Mouse (Mus musculus): ENCODE results near the gene Gkn1. TPM values are rescaled to one million over a fixed set of nuclear protein-coding genes. Genes with fewer than 3 reads are reported as not detected.

Gkn1 gene
- polyA plus RNA-seq (2021; fragmentation: Nextera tagmentation): 0.16 and 0.18 TPM in 2 replicates
- long read RNA-seq, experiment 1: 0 reads
- long read RNA-seq, experiment 2, partial matches to known transcripts: 0 of 1 reads
- long read RNA-seq, experiment 2, other reads (novel, unspliced or antisense): 0 of 1 reads

DNA sequence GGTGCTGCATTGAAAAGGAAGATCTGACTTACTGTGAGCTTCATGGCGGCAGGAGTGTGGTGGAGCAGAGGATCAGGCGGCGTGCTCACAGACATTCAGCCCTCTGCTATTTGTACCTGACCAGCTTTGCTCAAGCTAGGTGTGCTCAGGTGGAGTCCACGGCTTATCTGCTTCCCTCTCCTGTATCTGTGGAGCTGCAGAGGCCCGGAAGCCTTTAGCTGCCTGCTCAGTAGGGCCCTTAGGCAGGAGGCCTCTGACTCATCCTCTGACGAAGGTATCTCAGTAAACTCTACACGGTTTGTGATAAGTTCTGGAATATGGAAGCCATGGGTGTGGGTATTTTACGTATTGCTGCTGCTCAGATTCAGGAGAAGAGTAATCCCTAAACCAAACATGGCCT is at the start of gene Gkn1:
TSS of gene Gkn1 (minus strand) at position 114 of the 400 bp plus-strand sequence.

DNA sequence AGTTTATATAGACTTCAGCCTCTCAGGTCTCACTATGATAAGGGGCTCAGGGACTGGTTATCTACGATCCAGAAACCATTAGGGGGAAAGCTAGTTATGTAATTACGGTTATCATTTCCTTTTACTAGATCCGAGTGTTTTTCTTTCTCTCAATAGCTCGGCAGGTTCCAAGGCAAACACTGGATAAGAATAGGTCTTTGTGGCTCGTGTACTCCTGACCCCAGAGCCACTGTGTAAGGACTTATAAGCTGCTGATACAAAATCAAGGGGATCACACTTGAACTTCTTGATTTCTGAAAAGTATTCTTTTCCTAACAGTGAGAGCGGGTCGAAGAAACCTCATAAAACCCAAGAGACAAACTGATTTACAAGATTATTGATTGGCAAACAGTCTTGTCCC is 38.1 kb upstream of the Gkn1 start, which contains the start of gene Gkn3:
TSS of gene Gkn3 (minus strand) at position 59 of the 400 bp plus-strand sequence.

DNA sequence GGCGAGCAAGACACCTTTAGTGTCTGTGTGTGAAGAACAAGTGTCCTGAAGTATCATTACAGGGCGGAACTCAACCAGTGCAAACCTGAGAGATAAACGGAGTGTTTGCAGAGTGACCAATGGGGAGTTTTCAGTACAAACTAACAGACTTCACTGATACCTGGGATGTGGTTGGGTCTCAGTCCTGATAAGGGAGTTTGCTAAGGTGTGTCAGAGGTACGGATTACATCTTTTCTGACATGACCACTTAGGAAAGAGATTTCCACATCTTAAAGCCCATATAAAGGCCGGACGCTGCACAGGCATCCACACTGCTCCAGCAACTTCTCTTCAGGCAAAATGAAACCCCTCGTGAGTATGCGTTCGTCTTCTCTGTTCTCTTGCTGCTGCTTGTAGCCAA is 22.3 kb upstream of the Gkn1 start, which contains the start of gene Gkn2:
TSS of gene Gkn2 (plus strand) at position 301 of the 400 bp plus-strand sequence.

DNA sequence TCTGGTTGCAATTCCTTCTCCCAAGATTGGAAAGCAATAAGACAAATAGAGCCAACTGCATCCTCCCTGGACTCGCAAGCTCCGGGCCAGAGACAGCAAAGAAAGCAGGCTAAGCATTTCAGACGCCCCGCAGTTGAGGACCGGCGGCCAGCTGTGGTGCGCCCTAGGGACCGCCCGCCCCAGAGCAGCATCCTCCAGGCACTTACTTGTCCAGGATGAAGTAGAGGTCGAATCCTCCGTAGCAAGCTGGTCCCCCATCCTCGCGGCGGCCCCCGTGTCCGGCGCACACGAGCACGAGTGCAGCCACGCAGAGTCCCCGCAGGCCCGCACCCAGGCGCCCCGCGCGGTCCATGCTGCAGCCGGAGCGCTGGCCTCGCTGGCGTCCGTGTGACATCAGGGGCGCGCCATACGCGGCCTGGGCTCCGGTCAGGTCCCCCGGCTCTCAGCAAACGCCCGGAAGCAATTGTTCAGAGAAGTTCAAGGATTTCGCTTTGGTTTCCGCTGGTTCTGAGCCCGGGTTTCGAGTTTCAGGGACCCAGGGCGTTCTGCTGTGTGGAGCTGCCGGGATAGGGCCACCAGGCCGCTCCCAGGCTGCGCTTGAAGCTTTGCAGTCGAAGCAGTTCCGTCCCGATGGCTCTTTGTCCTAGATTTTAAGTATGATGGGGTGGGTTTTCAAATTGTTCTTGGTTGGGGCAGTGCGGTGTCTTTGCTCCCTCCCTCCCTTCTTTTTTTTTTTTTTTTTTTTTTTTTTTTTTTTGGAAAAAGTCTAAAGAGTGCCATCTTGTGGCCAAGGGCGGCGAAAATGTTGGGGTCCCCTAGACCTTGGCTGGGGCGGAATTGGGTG is 15.4 kb downstream of the Gkn1 start, which contains the start of gene Antxr1:
TSS of gene Antxr1 (minus strand) at position 731 of the 844 bp plus-strand sequence.

Other genes starting within 250 kb of the Gkn1 start
- gene D6Ertd527e, start 246.2 kb downstream of the Gkn1 start, polyA plus RNA-seq (2021; fragmentation: Nextera tagmentation): not detected in 2 replicates
- 1.5 and 1.7 TPM in 2 replicates for gene Antxr1, start 15.1 kb downstream of the Gkn1 start, polyA plus RNA-seq (2021; fragmentation: Nextera tagmentation)
- gene Gkn2, start 22.4 kb upstream of the Gkn1 start, polyA plus RNA-seq (2021; fragmentation: Nextera tagmentation): not detected in 2 replicates
- gene Gkn3, start 38.0 kb upstream of the Gkn1 start, polyA plus RNA-seq (2021; fragmentation: Nextera tagmentation): 13.4 and 14.8 TPM in 2 replicates
- not detected in 2 replicates for gene Bmp10, start 78.1 kb upstream of the Gkn1 start, polyA plus RNA-seq (2021; fragmentation: Nextera tagmentation)
- gene Arhgap25, start 182.3 kb upstream of the Gkn1 start, polyA plus RNA-seq (2021; fragmentation: Nextera tagmentation): 3.3 and 4.3 TPM in 2 replicates
- 0.13 TPM in 1 of 2 replicates, not detected in the other for gene Prokr1, start 239.8 kb upstream of the Gkn1 start, polyA plus RNA-seq (2021; fragmentation: Nextera tagmentation)